Mouse (Mus musculus): ENCODE data around the gene Ahnak. TPM values are rescaled to one million over a fixed set of nuclear protein-coding genes. Genes with fewer than 3 reads are reported as not detected.

Gene Ahnak
- polyA plus RNA-seq, 1 experiment from 2014 or later, result 31.0 TPM

GRCm38 (mm10) chr19:9032502-9033129 lies 43.5 kb downstream of the Ahnak start:
- H3K27me3 ChIP-seq (ENCODE audit: control insufficient read depth, insufficient read depth, low read depth, low read length), result no peaks in the 10 kb centered on the region
- 0 out of 2 replicates have a peak overlapping the region, but pooled peaks have one; percentile 8 for H3K27ac ChIP-seq (ENCODE audit: low read length)
- no peaks in the 10 kb centered on the region for H3K9me3 ChIP-seq (ENCODE audit: control insufficient read depth, low read length)

GRCm38 (mm10) chr19:9033412-9034340 lies 44.6 kb downstream of the Ahnak start:
- Histone ChIP-seq H3K36me3 (ENCODE audit: control insufficient read depth, insufficient read depth, low read length) (no peaks in the 10 kb centered on the region), H3K27me3 (ENCODE audit: control insufficient read depth, insufficient read depth, low read depth, low read length) (no peaks in the 10 kb centered on the region), H3K27ac (ENCODE audit: low read length) (no peak overlapping the region; the same call in 1 of the 2 replicates), H3K4me1 (replicated peaks; ENCODE audit: control insufficient read depth, insufficient read depth, low read length) (peaks cover 15% of the 10 kb centered on the region), H3K9ac (ENCODE audit: low read length) (no peak overlapping the region), H3K9me3 (ENCODE audit: control insufficient read depth, low read length) (no peaks in the 10 kb centered on the region), H3K4me3 (ENCODE audit: low read length) (no peak overlapping the region), H3K4me2 (ENCODE audit: low read depth, low read length) (no peak overlapping the region)
- ATAC-seq (ENCODE audit: low read depth), result peak; percentile 83
- WGBS, result 38% methylated on average over 9 of the region's 9 CpGs

More at GRCm38 (mm10) chr19:9032502-9033129, 43.5 kb downstream of the Ahnak start:
- WGBS, result 55% methylated on average over 7 of the region's 7 CpGs
- Histone ChIP-seq H3K4me1 (replicated peaks; ENCODE audit: control insufficient read depth, insufficient read depth, low read length) (peaks cover 15% of the 10 kb centered on the region), H3K36me3 (ENCODE audit: control insufficient read depth, insufficient read depth, low read length) (no peaks in the 10 kb centered on the region), H3K4me3 (ENCODE audit: low read length) (no peak overlapping the region), H3K9ac (ENCODE audit: low read length) (no peak overlapping the region), H3K4me2 (ENCODE audit: low read depth, low read length) (no peak overlapping the region)
- no peak for ATAC-seq (ENCODE audit: low read depth)

DNA sequence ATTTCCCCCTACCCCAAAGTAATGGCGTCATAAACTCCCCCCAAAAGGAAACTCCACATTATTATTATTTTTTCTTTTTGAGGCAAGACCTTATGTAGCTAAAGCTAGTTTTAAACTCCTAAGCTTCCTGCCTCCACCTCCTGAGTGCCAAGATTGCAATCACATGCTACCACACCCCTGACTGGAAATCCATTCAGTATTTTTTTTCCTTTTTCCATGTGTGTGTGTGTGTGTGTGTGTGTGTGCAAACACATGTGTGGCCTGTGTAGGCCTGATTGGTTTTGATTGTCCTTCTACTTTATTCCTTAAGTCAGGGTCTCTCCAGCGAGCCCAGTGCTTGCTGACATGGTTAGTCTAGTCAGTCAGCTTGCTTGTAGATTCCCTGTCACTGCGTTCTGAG lies 45.4 kb downstream of the Ahnak start:
- Histone ChIP-seq H3K27ac (ENCODE audit: low read length) (no peak overlapping the region), H3K4me2 (ENCODE audit: low read depth, low read length) (no peak overlapping the region), H3K9me3 (ENCODE audit: control insufficient read depth, low read length) (no peaks in the 10 kb centered on the region), H3K4me1 (replicated peaks; ENCODE audit: control insufficient read depth, insufficient read depth, low read length) (peaks cover 15% of the 10 kb centered on the region), H3K27me3 (ENCODE audit: control insufficient read depth, insufficient read depth, low read depth, low read length) (no peaks in the 10 kb centered on the region), H3K4me3 (ENCODE audit: low read length) (no peak overlapping the region), H3K36me3 (ENCODE audit: control insufficient read depth, insufficient read depth, low read length) (no peaks in the 10 kb centered on the region), H3K9ac (ENCODE audit: low read length) (no peak overlapping the region)
- WGBS, result 82% methylated on average over 3 of the region's 3 CpGs
- no peak for ATAC-seq (ENCODE audit: low read depth)

DNA sequence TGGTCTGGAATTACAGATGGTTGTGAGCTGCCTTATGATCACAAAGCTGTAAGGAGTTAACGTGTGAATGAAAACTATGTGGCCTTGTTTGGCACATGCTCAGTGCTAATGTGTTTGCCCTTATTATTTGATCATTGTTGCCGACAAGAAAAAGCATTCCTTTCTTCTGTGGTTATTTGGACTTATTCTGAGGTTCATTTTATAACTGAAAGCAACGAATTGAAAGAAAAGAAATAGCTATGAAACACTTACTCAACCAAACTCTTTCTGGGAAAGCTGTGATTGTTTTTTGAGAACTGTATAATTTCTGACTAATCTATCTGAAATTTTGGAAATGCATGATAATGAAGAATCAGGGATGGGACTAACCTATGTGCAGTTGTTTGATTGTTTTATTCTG lies 46.0 kb downstream of the Ahnak start:
- H3K27ac ChIP-seq (ENCODE audit: low read length), result no peak overlapping the region
- no peaks in the 10 kb centered on the region for H3K9me3 ChIP-seq (ENCODE audit: control insufficient read depth, low read length)
- H3K4me2 ChIP-seq (ENCODE audit: low read depth, low read length), result no peak overlapping the region
- WGBS, result 42% methylated on average over 3 of the region's 3 CpGs
- peaks cover 15% of the 10 kb centered on the region for H3K4me1 ChIP-seq (replicated peaks; ENCODE audit: control insufficient read depth, insufficient read depth, low read length)
- no peak overlapping the region for H3K9ac ChIP-seq (ENCODE audit: low read length)
- no peak for ATAC-seq (ENCODE audit: low read depth)
- no peak overlapping the region for H3K4me3 ChIP-seq (ENCODE audit: low read length)
- no peaks in the 10 kb centered on the region for H3K27me3 ChIP-seq (ENCODE audit: control insufficient read depth, insufficient read depth, low read depth, low read length)
- H3K36me3 ChIP-seq (ENCODE audit: control insufficient read depth, insufficient read depth, low read length), result no peaks in the 10 kb centered on the region

- WGBS, result 62% methylated on average over 3 of the region's 3 CpGs
- H3K9ac ChIP-seq (ENCODE audit: low read length), result no peak overlapping the region
Measured at GRCm38 (mm10) chr19:9038136-9038535, 49.1 kb downstream of the Ahnak start.

DNA sequence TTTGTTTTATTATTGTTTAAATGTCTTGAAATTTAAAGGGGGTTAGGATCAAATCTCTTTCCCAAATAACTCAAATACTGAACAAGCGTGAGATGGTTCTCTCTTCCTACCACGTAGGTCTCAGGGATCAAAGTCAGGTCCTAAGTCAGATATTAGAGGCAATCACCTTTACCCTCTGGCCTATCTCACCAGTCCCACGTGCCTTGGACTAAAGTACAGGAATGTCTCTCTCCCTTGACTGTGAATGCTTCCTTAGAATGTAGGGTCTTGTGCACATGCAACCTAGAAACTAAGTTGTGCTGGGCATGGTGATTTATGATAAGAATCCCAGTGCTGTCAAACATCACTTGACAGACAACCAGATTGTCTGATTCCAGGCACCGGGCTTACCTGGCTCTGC lies 50.2 kb downstream of the Ahnak start:
- Histone ChIP-seq H3K36me3 (ENCODE audit: control insufficient read depth, insufficient read depth, low read length) (no peaks in the 10 kb centered on the region), H3K4me2 (ENCODE audit: low read depth, low read length) (no peak overlapping the region), H3K4me1 (replicated peaks; ENCODE audit: control insufficient read depth, insufficient read depth, low read length) (peaks cover 4% of the 10 kb centered on the region), H3K9me3 (ENCODE audit: control insufficient read depth, low read length) (no peaks in the 10 kb centered on the region), H3K4me3 (ENCODE audit: low read length) (no peak overlapping the region), H3K27ac (ENCODE audit: low read length) (no peak overlapping the region), H3K9ac (ENCODE audit: low read length) (no peak overlapping the region), H3K27me3 (ENCODE audit: control insufficient read depth, insufficient read depth, low read depth, low read length) (no peaks in the 10 kb centered on the region)
- ATAC-seq (ENCODE audit: low read depth), result no peak
- 55% methylated on average over 4 of the region's 4 CpGs for WGBS

More at GRCm38 (mm10) chr19:9038136-9038535, 49.1 kb downstream of the Ahnak start:
- no peak overlapping the region for H3K4me2 ChIP-seq (ENCODE audit: low read depth, low read length)
- peaks cover 9% of the 10 kb centered on the region for H3K4me1 ChIP-seq (replicated peaks; ENCODE audit: control insufficient read depth, insufficient read depth, low read length)
- H3K27me3 ChIP-seq (ENCODE audit: control insufficient read depth, insufficient read depth, low read depth, low read length), result no peaks in the 10 kb centered on the region
- H3K4me3 ChIP-seq (ENCODE audit: low read length), result no peak overlapping the region
- no peaks in the 10 kb centered on the region for H3K9me3 ChIP-seq (ENCODE audit: control insufficient read depth, low read length)
- no peak overlapping the region for H3K27ac ChIP-seq (ENCODE audit: low read length)
- no peak for ATAC-seq (ENCODE audit: low read depth)
- no peaks in the 10 kb centered on the region for H3K36me3 ChIP-seq (ENCODE audit: control insufficient read depth, insufficient read depth, low read length)

DNA sequence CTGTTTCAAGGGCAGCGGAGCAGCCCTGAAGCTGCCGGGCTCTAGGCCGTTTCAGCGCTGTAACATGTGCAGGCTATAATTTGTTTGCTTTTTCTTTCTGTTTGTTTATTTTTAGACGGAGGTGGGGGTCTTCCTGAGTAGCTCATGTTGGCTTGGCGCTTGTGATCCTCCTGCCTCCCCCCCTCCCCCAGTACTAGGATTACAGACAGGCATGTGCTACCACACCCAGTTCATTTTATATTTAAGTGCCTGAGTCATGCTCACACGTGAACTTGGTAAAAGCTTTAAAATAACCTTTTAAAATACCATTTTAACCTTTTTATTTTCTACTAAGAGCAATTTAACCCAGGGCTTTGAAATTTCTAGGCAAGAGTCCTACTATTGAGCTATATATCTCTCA lies 50.8 kb downstream of the Ahnak start:
- Histone ChIP-seq H3K9ac (ENCODE audit: low read length) (no peak overlapping the region), H3K4me1 (replicated peaks; ENCODE audit: control insufficient read depth, insufficient read depth, low read length) (0 out of 2 replicates have a peak, but pooled peaks cover 2% of the 10 kb centered on the region), H3K4me3 (ENCODE audit: low read length) (no peak overlapping the region), H3K27ac (ENCODE audit: low read length) (no peak overlapping the region), H3K36me3 (ENCODE audit: control insufficient read depth, insufficient read depth, low read length) (no peaks in the 10 kb centered on the region), H3K27me3 (ENCODE audit: control insufficient read depth, insufficient read depth, low read depth, low read length) (no peaks in the 10 kb centered on the region), H3K9me3 (ENCODE audit: control insufficient read depth, low read length) (no peaks in the 10 kb centered on the region), H3K4me2 (ENCODE audit: low read depth, low read length) (no peak overlapping the region)
- ATAC-seq (ENCODE audit: low read depth), result 0 out of 2 replicates have a peak, but pooled peaks have one; percentile 52
- 25% methylated on average over 7 of the region's 7 CpGs for WGBS

- H3K9ac ChIP-seq (ENCODE audit: low read length), result no peak overlapping the region
- no peak overlapping the region for H3K4me2 ChIP-seq (ENCODE audit: low read depth, low read length)
Measured at GRCm38 (mm10) chr19:9040649-9041048, 51.6 kb downstream of the Ahnak start.

DNA sequence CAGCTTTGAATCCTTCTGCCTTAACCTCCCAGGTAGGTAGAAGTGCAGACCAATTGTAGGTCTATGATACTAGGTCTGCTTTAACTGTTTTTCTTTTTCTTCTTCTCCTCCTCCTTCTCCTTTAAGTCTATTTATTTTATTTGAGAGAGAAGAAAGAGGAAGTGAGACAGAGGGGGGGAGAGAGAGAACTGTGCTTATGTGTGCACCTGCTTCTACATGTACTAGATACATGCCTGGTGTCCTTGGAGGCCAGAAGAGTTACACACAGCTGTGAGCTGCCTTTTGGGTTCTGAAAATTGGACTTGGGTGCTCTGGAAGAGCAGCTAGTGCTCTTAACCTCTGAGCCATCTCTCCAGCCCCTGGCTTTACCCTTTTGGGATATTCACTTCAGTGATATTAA lies 52.0 kb downstream of the Ahnak start:
- Histone ChIP-seq H3K4me1 (replicated peaks; ENCODE audit: control insufficient read depth, insufficient read depth, low read length) (0 out of 2 replicates have a peak, but pooled peaks cover 2% of the 10 kb centered on the region), H3K9ac (ENCODE audit: low read length) (no peak overlapping the region), H3K4me2 (ENCODE audit: low read depth, low read length) (no peak overlapping the region), H3K27ac (ENCODE audit: low read length) (no peak overlapping the region), H3K4me3 (ENCODE audit: low read length) (no peak overlapping the region), H3K36me3 (ENCODE audit: control insufficient read depth, insufficient read depth, low read length) (no peaks in the 10 kb centered on the region), H3K9me3 (ENCODE audit: control insufficient read depth, low read length) (no peaks in the 10 kb centered on the region), H3K27me3 (ENCODE audit: control insufficient read depth, insufficient read depth, low read depth, low read length) (no peaks in the 10 kb centered on the region)
- ATAC-seq (ENCODE audit: low read depth), result no peak

More at GRCm38 (mm10) chr19:9040649-9041048, 51.6 kb downstream of the Ahnak start:
- no peaks in the 10 kb centered on the region for H3K36me3 ChIP-seq (ENCODE audit: control insufficient read depth, insufficient read depth, low read length)
- no peak overlapping the region for H3K4me3 ChIP-seq (ENCODE audit: low read length)
- H3K27ac ChIP-seq (ENCODE audit: low read length), result no peak overlapping the region
- WGBS, result 81% methylated on average over 6 of the region's 6 CpGs
- H3K9me3 ChIP-seq (ENCODE audit: control insufficient read depth, low read length), result no peaks in the 10 kb centered on the region
- no peaks in the 10 kb centered on the region for H3K27me3 ChIP-seq (ENCODE audit: control insufficient read depth, insufficient read depth, low read depth, low read length)
- 0 out of 2 replicates have a peak, but pooled peaks cover 2% of the 10 kb centered on the region for H3K4me1 ChIP-seq (replicated peaks; ENCODE audit: control insufficient read depth, insufficient read depth, low read length)
- no peak for ATAC-seq (ENCODE audit: low read depth)

Measured in lung, embryonic 16.5 days (tissue).